Mouse (Mus musculus) liver, adult (tissue): Measurements from ENCODE around the gene Gm8906.
"Not testable (repeated sequence)": the region's sequence is repeated elsewhere in the genome, so short reads cannot be mapped to it uniquely, and the experiment has no call there.

Source experiments
- GATA4 ChIP-seq: IDR thresholded peaks from 2 replicates; pipeline ENCODE4 v1.6.1; 2014; ENCODE audit warnings: mild to moderate bottlenecking, low read length; ENCODE audit not compliant: insufficient replicate concordance

Gm8906 gene

DNA sequence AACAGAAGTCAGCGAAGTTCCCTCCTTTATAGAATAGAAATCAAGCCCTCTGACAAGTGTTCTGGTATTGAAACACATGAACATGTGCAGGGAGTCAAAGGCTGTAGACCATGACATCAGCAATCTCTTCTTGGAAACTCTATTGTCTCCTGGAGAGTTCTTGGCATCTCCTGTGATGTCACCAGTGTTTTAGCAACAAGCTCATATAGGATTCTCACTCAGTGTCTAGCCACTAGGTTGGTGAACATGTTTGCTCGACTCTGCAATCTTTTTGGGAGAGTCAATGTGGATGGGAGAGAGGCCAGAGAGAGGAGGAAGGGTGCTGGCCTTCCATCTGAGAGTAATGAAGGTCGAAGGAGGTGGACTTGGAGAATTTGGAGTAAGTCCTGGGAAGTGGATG is at the start of gene Gm8906:
Gene Gm8906 (plus strand): TSS at position 301 of the 400 bp plus-strand sequence.
- not testable (repeated sequence) for TF ChIP-seq GATA4
